Mouse (Mus musculus): ENCODE measurements around the gene Ubtf.

The Ubtf gene

GRCm38 (mm10) chr11:102346926-102347325, 27.4 kb upstream of the Ubtf start:
- no peak for DNase-seq (ENCODE audit: low spot score in 2 of 2)

GRCm38 (mm10) chr11:102344458-102344857, 24.9 kb upstream of the Ubtf start:
- no peak for DNase-seq (ENCODE audit: low spot score in 2 of 2)

- no peak for DNase-seq (ENCODE audit: low spot score in 2 of 2)
Measured at GRCm38 (mm10) chr11:102342742-102343141, 23.2 kb upstream of the Ubtf start.

- no peak for DNase-seq (ENCODE audit: low spot score in 2 of 2)
Measured at GRCm38 (mm10) chr11:102341101-102341500, 21.6 kb upstream of the Ubtf start.

- no peak for DNase-seq (ENCODE audit: low spot score in 2 of 2)
Measured at GRCm38 (mm10) chr11:102339624-102340023, 20.1 kb upstream of the Ubtf start.

- peak in 1 of 2 experiments; percentile 37 for DNase-seq (ENCODE audit: low spot score in 2 of 2)
Measured at GRCm38 (mm10) chr11:102339195-102339594, 19.7 kb upstream of the Ubtf start.

- DNase-seq (ENCODE audit: low spot score in 2 of 2) = peak; percentile 61 to 70
Measured at GRCm38 (mm10) chr11:102338561-102338960, 19.0 kb upstream of the Ubtf start.

GRCm38 (mm10) chr11:102337921-102338320, 18.4 kb upstream of the Ubtf start:
- no peak for DNase-seq (ENCODE audit: low spot score in 2 of 2)

GRCm38 (mm10) chr11:102336191-102336590, 16.6 kb upstream of the Ubtf start:
- DNase-seq (ENCODE audit: low spot score in 2 of 2) = no peak

- no peak for DNase-seq (ENCODE audit: low spot score in 2 of 2)
Measured at GRCm38 (mm10) chr11:102334973-102335700, 15.6 kb upstream of the Ubtf start.

- no peak for DNase-seq (ENCODE audit: low spot score in 2 of 2)
Measured at GRCm38 (mm10) chr11:102334010-102334409, 14.5 kb upstream of the Ubtf start.

- DNase-seq (ENCODE audit: low spot score in 2 of 2) = no peak
Measured at GRCm38 (mm10) chr11:102333061-102333460, 13.5 kb upstream of the Ubtf start.

- DNase-seq (ENCODE audit: low spot score in 2 of 2) = no peak
Measured at GRCm38 (mm10) chr11:102331806-102332205, 12.3 kb upstream of the Ubtf start.

- DNase-seq (ENCODE audit: low spot score in 2 of 2) = no peak
Measured at GRCm38 (mm10) chr11:102330039-102330438, 10.5 kb upstream of the Ubtf start.

- no peak for DNase-seq (ENCODE audit: low spot score in 2 of 2)
Measured at GRCm38 (mm10) chr11:102329518-102329917, 10.0 kb upstream of the Ubtf start.

- no peak for DNase-seq (ENCODE audit: low spot score in 2 of 2)
Measured at GRCm38 (mm10) chr11:102327839-102328238, 8.3 kb upstream of the Ubtf start.

GRCm38 (mm10) chr11:102327250-102327649, 7.7 kb upstream of the Ubtf start:
- DNase-seq (ENCODE audit: low spot score in 2 of 2) = no peak

- DNase-seq (ENCODE audit: low spot score in 2 of 2) = peak in 1 of 2 experiments; percentile 39
Measured at GRCm38 (mm10) chr11:102323516-102323915, 4.0 kb upstream of the Ubtf start.

- peak in 1 of 2 experiments; percentile 28 for DNase-seq (ENCODE audit: low spot score in 2 of 2)
Measured at GRCm38 (mm10) chr11:102321931-102322330, 2.4 kb upstream of the Ubtf start.

- peak; percentile 89 to 93 for DNase-seq (ENCODE audit: low spot score in 2 of 2)
Measured at GRCm38 (mm10) chr11:102320686-102321005, 1.1 kb upstream of the Ubtf start.

GRCm38 (mm10) chr11:102319941-102320685, 571 bp upstream of the Ubtf start:
- DNase-seq (ENCODE audit: low spot score in 2 of 2) = peak; percentile 95 to 97

GRCm38 (mm10) chr11:102318576-102319409, 749 bp downstream of the Ubtf start:
- peak; percentile 57 to 72 for DNase-seq (ENCODE audit: low spot score in 2 of 2)
